Mouse (Mus musculus) spleen, adult 2 months (tissue): Measurements from ENCODE around the gene Car3.

Experiments
- CTCF ChIP-seq: fragments of 200-500 bp; IDR thresholded peaks from 2 replicates; pipeline ENCODE4 v1.5.1; 2011; ENCODE audit warnings: mild to moderate bottlenecking, inconsistent platforms; ENCODE audit not compliant: insufficient read depth, insufficient read length, insufficient replicate concordance; ENCODE audit errors: extremely low read depth
- POLR2A ChIP-seq: fragments of 200-500 bp; IDR thresholded peaks from 2 replicates; pipeline ENCODE4 v1.6.1; 2011; ENCODE audit warnings: low read depth, low read length, inconsistent platforms

DNA sequence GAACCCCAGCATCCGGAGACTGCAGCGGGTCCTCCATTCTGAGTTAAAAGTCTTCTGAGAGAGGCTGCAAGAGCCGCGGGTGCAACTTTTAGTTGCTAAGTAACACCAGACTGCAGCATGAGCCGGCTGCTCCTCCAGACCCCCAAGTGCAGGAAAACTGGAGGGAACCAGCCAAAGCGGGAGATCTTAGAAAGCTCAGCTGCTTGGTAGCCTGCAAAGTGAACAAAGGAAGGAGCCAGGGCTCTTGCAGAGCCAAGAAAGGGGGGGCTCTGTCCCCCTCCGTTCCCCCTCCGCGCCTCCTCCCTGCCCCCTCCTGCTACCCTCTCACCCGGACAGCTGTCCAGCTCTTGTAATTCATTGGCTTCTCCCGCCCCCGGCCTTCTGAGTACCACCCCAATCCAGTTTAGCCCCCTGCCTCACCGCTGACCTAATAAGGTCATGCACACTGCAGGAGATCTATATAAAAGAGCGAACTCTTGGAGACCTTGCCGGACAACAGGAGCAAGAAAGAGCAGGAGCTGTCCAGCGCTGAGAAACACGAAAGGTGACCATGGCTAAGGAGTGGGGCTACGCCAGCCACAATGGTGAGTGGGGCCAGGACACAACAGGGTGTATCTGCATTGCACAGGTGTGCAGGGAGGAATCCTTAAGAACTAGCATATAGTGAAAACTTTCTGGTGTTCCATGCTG lies at the start of gene Car3:
- no peak for TF ChIP-seq CTCF
- TF ChIP-seq POLR2A, result no peak
